Mouse (Mus musculus) forebrain, embryonic 13.5 days (tissue): Measurements from ENCODE around the gene Scube3. TPM values are rescaled to one million over a fixed set of nuclear protein-coding genes. Genes with fewer than 3 reads are reported as not detected.

Experiments used
- ATAC-seq: fragments of 200-750 bp; cut with Nextera tagmentation; 2 replicates; pipeline ENCODE4 v1.8.0; 2017
- H3K27ac ChIP-seq: fragments of 300-500 bp; sonication (generic); 2 replicates; pipeline ENCODE4 v1.5.1; 2015; ENCODE audit warnings: inconsistent platforms, mild to moderate bottlenecking, moderate library complexity
- H3K27me3 ChIP-seq: fragments of 300-500 bp; sonication (generic); 2 replicates; pipeline ENCODE4 v1.6.1; 2015; ENCODE audit warnings: mild to moderate bottlenecking, inconsistent platforms
- H3K36me3 ChIP-seq: fragments of 300-500 bp; sonication (generic); 2 replicates; pipeline ENCODE4 v1.6.1; 2015; ENCODE audit warnings: mild to moderate bottlenecking, inconsistent platforms; ENCODE audit not compliant: poor library complexity, severe bottlenecking
- H3K4me1 ChIP-seq: fragments of 300-500 bp; sonication (generic); 2 replicates; pipeline ENCODE4 v1.6.1; 2015; ENCODE audit warnings: inconsistent platforms
- H3K4me2 ChIP-seq: fragments of 300-500 bp; sonication (generic); 2 replicates; pipeline ENCODE4 v1.6.1; 2015; ENCODE audit warnings: inconsistent platforms, mild to moderate bottlenecking, moderate library complexity
- H3K4me3 ChIP-seq: fragments of 300-500 bp; sonication (generic); 2 replicates; pipeline ENCODE4 v1.5.1; 2015; ENCODE audit warnings: mild to moderate bottlenecking, inconsistent platforms
- H3K9ac ChIP-seq: fragments of 300-500 bp; sonication (generic); 2 replicates; pipeline ENCODE4 v1.6.1; 2015; ENCODE audit warnings: mild to moderate bottlenecking, inconsistent platforms
- H3K9me3 ChIP-seq: fragments of 300-500 bp; sonication (generic); replicated peaks from 2 replicates; pipeline ENCODE4 v1.6.1; 2016; ENCODE audit warnings: inconsistent platforms
- WGBS: fragments of 180-500 bp; shearing (Covaris S2); methylation state at CpG from one replicate; pipeline ENCODE4 v1.1.7; 2015; 5-methylcytosine and 5-hydroxymethylcytosine counted together
- polyA plus RNA-seq: library from polyadenylated mRNA; unstranded; fragments of >200 nt; fragmentation: Nextera tagmentation; extraction: Ambion mirVana; gene quantifications from 2 replicates; pipeline ENCODE4 v1.2.1, GENCODE M21; 2015

Scube3 gene
- polyA plus RNA-seq, 1 experiment from 2014 or later: 2.9 TPM

DNA sequence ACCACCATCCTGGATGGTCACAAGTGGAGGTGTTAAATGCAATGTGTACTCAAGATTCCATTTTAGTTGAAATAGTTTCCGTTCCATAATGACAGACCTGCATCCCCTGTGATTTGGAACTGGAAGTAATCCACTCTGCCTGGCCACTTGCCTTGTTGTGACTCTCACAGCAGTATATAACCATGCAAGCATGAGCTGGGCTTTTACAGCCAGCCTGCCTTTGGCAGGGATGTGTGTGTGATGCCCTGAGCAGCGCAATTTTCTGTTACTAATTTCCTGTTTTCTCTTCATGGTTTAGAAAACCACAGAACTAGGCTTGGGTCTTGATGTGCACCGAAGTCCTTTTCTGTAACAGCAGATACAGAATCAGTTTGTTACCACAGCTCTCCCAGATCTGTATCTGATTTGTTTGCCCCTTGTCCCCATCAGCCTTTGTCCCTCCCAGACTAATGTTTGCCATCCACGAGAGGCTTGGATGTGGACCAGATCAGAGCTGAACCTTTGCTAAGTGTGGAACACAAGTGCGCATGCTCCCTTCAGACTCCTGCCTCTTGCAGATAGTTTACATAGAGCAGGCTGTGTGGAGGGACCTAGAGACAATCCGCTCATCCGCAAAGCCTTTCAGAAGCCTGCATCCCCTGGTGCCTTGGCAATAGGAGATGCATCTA, 43.2 kb downstream of the Scube3 start:
- no peak for ATAC-seq
- no peak overlapping the region for H3K4me2 ChIP-seq
- 93% methylated on average over 7 of the region's 7 CpGs for WGBS
- no peak overlapping the region for H3K4me3 ChIP-seq
- H3K36me3 ChIP-seq: peaks cover 15% of the 10 kb centered on the region
- H3K27ac ChIP-seq: no peak overlapping the region
- peaks cover 10% of the 10 kb centered on the region for H3K4me1 ChIP-seq
- no peak overlapping the region for H3K9ac ChIP-seq
- H3K27me3 ChIP-seq: no peaks in the 10 kb centered on the region
- no peaks in the 10 kb centered on the region for H3K9me3 ChIP-seq

DNA sequence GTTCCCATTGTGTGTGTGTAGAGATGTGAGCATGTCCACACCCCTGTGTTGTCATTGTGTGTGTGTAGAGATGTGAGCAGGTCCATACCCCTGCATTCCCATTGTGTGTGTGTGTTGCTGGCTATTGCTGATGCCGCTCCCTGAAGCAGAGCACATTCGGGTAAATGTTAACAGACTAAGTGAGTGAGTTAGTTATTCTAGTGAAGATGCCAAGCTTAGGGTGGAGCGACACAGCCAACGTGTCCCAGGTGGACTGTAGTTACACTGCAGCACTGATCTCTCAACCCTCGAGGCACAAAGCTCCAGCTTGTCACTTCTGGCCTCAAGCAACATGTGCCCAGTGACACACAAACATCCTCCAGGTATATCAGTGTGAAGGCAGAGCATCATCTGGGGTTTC, 46.4 kb downstream of the Scube3 start:
- Histone ChIP-seq H3K27ac (no peak overlapping the region), H3K9ac (no peak overlapping the region), H3K9me3 (no peaks in the 10 kb centered on the region), H3K4me2 (no peak overlapping the region), H3K4me3 (no peak overlapping the region), H3K27me3 (no peaks in the 10 kb centered on the region), H3K36me3 (peaks cover 42% of the 10 kb centered on the region), H3K4me1 (no peaks in the 10 kb centered on the region)
- no peak for ATAC-seq
- 89% methylated on average over 5 of the region's 5 CpGs for WGBS

DNA sequence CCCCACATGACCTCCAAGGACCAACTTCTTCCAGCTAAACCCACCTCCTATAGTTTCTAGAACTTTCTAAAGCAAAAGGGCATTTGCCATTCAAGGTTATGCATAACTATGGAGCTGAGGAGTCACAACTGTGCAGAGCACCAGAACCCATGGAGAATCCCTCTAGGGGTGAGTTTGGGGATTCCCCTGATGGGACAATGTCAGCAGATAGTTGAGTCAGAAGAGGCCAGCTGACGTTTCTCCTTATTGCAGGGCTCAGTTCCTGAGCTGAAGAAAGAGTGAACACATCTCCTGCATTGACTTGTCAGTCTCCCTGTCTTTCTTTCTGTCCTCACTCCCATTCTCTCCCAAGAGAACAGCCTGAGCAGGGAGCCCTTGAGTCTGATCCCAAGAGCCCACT, 50.8 kb downstream of the Scube3 start:
- no peak for ATAC-seq
- Histone ChIP-seq H3K36me3 (peaks cover 74% of the 10 kb centered on the region), H3K9me3 (no peaks in the 10 kb centered on the region), H3K4me2 (no peak overlapping the region), H3K4me1 (no peaks in the 10 kb centered on the region), H3K27ac (no peak overlapping the region), H3K4me3 (no peak overlapping the region), H3K27me3 (no peaks in the 10 kb centered on the region), H3K9ac (no peak overlapping the region)
- WGBS: 84% methylated on average over 1 of the region's 1 CpGs

DNA sequence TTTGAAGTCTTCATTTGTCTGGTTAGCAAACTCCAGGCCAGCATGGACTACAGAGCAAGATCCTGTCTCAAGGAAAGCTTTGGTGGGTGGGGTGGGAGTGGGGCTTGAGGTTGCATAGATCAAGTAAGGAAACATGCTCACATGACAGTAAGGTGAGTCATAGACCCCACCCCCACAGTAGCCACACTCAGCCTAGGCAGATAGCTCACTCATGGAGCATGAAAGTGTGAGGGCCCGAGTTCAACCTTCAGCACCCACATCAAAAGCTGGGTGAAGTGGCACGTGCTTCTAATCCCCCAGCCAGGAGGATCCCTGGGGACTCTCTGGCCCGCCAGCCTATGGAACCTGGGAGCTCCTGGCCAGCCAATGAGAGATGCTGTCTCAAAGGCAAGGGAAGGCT, 51.6 kb downstream of the Scube3 start:
- no peak overlapping the region for H3K27ac ChIP-seq
- no peaks in the 10 kb centered on the region for H3K27me3 ChIP-seq
- H3K9me3 ChIP-seq: no peaks in the 10 kb centered on the region
- 84% methylated on average over 3 of the region's 3 CpGs for WGBS
- H3K9ac ChIP-seq: no peak overlapping the region
- H3K4me2 ChIP-seq: no peak overlapping the region
- no peak overlapping the region for H3K4me3 ChIP-seq
- H3K36me3 ChIP-seq: peaks cover 82% of the 10 kb centered on the region
- H3K4me1 ChIP-seq: no peaks in the 10 kb centered on the region
- no peak for ATAC-seq

DNA sequence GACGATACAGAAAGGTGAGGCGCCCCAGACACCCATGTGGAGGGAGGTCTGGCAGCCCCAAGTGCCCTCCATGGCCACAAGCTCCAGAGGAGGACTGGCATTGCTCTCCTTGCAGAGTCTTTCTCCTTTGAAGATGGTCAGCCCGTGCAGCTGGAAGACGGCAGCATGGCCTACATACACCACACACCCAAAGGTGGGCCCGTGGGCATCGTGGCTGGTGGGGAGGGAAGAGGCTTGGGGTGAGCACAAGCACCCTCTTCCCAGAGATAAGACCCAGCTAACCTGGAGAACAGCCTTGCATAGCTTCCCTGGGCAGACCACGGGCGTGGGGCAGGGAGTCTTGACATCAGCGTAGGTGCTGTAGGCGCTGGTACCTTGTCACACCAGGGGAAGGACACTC, 53.1 kb downstream of the Scube3 start:
- WGBS: 97% methylated on average over 10 of the region's 10 CpGs
- peaks cover 86% of the 10 kb centered on the region for H3K36me3 ChIP-seq
- no peak for ATAC-seq
- no peak overlapping the region for H3K4me2 ChIP-seq
- no peak overlapping the region for H3K4me3 ChIP-seq
- no peak overlapping the region for H3K27ac ChIP-seq
- H3K27me3 ChIP-seq: no peaks in the 10 kb centered on the region
- no peaks in the 10 kb centered on the region for H3K9me3 ChIP-seq
- H3K9ac ChIP-seq: no peak overlapping the region
- H3K4me1 ChIP-seq: no peaks in the 10 kb centered on the region

DNA sequence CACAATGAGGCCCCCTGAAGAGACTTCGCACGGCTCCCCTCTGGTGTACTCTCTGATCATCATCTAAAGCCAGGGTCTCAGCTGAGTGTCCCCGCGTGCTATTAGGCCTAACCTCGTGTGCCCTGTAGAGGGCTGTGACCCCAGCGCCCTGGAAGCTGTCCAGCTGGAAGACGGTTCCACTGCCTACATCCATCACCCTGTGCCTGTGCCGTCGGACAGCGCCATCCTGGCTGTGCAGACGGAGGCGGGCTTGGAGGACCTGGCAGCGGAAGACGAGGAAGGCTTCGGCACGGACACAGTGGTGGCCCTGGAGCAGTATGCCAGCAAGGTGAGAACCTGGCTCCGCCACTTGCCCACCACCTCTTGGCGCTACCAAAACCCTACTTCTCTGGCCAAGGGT, 55.7 kb downstream of the Scube3 start:
- Histone ChIP-seq H3K9me3 (no peaks in the 10 kb centered on the region), H3K4me2 (no peak overlapping the region), H3K4me1 (no peaks in the 10 kb centered on the region), H3K4me3 (no peak overlapping the region), H3K9ac (no peak overlapping the region), H3K27me3 (no peaks in the 10 kb centered on the region), H3K27ac (no peak overlapping the region), H3K36me3 (peaks cover 87% of the 10 kb centered on the region)
- ATAC-seq: no peak
- 77% methylated on average over 18 of the region's 18 CpGs for WGBS

DNA sequence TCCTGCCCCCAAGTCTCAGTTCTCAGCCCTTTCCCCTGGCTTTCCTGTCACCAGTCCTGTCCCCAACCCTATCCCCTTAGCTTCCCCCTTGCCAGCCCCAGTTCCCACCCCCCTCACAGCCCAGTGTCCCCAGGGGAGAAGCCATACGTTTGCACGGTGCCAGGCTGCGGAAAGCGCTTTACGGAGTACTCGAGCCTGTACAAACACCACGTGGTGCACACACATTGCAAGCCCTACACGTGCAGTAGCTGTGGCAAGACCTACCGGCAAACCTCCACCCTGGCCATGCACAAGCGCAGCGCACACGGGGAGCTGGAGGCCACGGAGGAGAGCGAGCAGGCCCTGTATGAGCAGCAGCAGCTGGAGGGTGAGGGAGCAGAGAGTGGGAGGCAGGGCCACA, 60.0 kb downstream of the Scube3 start:
- Histone ChIP-seq H3K9me3 (no peaks in the 10 kb centered on the region), H3K4me1 (no peaks in the 10 kb centered on the region), H3K4me2 (no peak overlapping the region), H3K4me3 (no peak overlapping the region), H3K9ac (no peak overlapping the region), H3K27ac (no peak overlapping the region), H3K36me3 (peaks cover 66% of the 10 kb centered on the region), H3K27me3 (no peaks in the 10 kb centered on the region)
- 83% methylated on average over 14 of the region's 14 CpGs for WGBS
- no peak for ATAC-seq

DNA sequence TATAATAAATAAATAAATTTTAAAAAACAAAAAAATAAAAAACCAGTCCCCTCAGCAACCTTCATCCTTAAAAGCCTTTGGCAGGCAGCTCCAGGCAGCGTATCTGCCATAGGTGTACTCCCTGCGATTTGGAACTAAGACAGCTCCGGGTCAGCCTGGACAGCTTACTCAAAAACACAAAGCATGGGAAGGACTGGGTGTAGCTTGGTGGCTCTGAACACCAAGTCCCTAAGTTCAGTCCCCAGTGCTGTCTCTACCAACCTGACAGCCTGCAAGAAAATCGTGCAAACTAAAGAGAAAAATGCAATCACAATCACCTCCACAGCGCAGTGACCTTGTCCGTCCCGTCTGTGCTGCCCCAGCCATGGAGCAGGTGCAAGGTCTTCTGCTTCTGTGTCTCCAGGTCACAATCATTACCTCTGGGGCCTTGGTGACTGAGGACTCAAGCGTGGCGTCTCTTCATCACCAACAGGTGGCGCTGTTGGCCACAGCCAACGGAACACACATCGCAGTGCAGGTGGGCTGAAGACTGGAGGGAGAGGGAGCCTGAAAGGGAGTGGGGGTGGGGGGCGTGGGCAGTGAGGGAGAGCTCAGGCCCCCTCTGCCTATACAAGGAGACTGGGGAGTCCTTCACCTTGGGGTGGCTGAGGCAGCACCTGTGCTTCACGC, 62.2 kb downstream of the Scube3 start:
- H3K9ac ChIP-seq: no peak overlapping the region
- no peaks in the 10 kb centered on the region for H3K9me3 ChIP-seq
- H3K27ac ChIP-seq: no peak overlapping the region
- H3K4me3 ChIP-seq: no peak overlapping the region
- WGBS: 36% methylated on average over 14 of the region's 14 CpGs
- peaks cover 49% of the 10 kb centered on the region for H3K36me3 ChIP-seq
- peak; percentile 48; the same call in 1 of the 2 replicates for ATAC-seq
- no peak overlapping the region for H3K4me2 ChIP-seq
- peaks cover 6% of the 10 kb centered on the region; the same call in 1 of the 2 replicates for H3K4me1 ChIP-seq
- no peaks in the 10 kb centered on the region for H3K27me3 ChIP-seq

DNA sequence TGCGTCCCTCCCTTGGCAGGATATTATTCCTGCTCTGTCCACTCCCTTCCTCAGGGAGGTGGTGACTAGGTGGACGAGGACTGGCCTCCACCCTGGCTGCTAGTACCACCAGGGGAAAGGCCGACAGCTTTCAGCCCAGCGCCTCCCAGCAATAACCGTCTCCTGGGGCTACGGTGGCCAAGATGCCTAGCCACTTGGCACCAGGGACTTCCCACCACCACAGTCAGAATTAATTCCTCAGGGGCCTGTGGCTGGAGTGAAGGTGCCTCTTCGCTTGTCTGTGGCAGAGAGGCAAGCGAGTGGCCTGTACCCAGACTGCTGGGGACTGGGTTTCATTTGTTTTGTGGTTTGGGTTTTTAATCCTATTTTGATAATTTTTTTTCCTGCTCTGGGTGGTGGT, 63.5 kb downstream of the Scube3 start:
- peaks cover 39% of the 10 kb centered on the region for H3K36me3 ChIP-seq
- no peaks in the 10 kb centered on the region for H3K27me3 ChIP-seq
- no peak overlapping the region for H3K27ac ChIP-seq
- H3K4me3 ChIP-seq: no peak overlapping the region
- H3K9me3 ChIP-seq: no peaks in the 10 kb centered on the region
- ATAC-seq: no peak
- H3K4me2 ChIP-seq: no peak overlapping the region
- peaks cover 6% of the 10 kb centered on the region; the same call in 1 of the 2 replicates for H3K4me1 ChIP-seq
- 94% methylated on average over 8 of the region's 8 CpGs for WGBS
- H3K9ac ChIP-seq: no peak overlapping the region

DNA sequence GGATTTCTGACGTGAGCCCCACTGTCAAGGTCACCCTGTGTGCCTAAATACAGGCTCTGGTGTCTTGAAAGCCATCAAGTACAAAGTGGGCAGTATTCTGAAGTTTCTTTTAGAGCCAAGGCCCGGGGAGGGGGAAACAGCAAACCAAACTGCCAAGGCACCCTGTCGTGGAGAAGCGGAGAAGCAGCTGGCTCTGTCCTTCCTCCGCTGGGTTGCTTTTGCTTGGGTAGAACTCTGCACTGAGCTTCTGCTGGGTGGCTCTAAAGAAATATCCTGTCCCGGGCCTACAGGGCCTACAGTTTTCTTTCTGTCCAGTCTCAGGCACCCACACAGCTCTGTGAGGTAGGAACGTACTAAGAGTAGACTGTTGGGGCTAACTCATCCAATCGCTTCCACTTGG, 65.2 kb downstream of the Scube3 start:
- H3K27ac ChIP-seq: no peak overlapping the region
- H3K27me3 ChIP-seq: no peaks in the 10 kb centered on the region
- peaks cover 6% of the 10 kb centered on the region; the same call in 1 of the 2 replicates for H3K4me1 ChIP-seq
- no peak overlapping the region for H3K4me2 ChIP-seq
- peak overlapping the region; percentile 43; the same call in 1 of the 2 replicates for H3K9ac ChIP-seq
- peaks cover 22% of the 10 kb centered on the region for H3K36me3 ChIP-seq
- H3K9me3 ChIP-seq: no peaks in the 10 kb centered on the region
- 78% methylated on average over 8 of the region's 8 CpGs for WGBS
- no peak for ATAC-seq
- no peak overlapping the region for H3K4me3 ChIP-seq

DNA sequence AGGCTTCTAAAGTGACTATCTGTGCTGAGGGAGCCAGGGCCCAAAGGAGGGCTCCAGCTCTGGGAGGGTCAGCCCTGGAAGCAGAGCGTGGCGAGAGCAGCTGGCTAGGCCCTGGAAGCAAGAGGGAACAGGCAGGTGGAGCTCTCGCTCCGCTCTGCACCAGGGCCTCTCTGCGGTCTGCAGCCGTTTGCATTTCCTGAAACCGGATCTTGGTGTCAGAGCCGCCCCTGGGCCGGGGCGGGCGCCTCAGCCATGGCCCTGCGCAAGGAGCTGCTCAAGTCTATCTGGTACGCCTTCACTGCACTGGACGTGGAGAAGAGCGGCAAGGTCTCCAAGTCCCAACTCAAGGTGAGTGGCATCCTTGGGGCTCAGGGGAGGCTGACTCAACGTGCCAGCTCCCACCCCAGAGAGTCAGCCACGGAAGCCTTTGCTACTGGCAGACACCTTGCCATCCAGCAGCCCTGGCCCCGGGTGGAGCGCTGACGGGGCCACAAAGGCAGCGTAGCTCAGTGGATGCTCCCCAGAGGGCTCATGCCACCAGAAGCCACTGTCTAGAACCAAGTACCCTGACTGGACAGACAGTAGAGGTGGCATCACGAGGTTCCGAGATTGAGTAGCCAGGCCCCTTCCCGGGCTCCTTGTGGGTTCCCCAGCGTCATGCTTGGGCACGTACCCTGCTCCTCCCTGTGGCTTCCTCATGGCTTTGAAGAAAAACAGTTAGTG, 65.8 kb downstream of the Scube3 start, which contains the start of gene Def6:
TSS of gene Def6 (plus strand) at position 188 of the 723 bp plus-strand sequence.
- no peak for ATAC-seq
- Histone ChIP-seq H3K9me3 (no peaks in the 10 kb centered on the region), H3K27me3 (no peaks in the 10 kb centered on the region), H3K4me3 (no peak within 1 kb of the TSS), H3K36me3 (peaks cover 16% of the 10 kb centered on the region), H3K4me1 (peaks cover 6% of the 10 kb centered on the region; the same call in 1 of the 2 replicates), H3K27ac (no peak within 1 kb of the TSS), H3K4me2 (peak within 1 kb of the TSS; percentile 30), H3K9ac (peak within 1 kb of the TSS; percentile 43; the same call in 1 of the 2 replicates)
- WGBS: 27% methylated on average over 26 of the region's 26 CpGs

DNA sequence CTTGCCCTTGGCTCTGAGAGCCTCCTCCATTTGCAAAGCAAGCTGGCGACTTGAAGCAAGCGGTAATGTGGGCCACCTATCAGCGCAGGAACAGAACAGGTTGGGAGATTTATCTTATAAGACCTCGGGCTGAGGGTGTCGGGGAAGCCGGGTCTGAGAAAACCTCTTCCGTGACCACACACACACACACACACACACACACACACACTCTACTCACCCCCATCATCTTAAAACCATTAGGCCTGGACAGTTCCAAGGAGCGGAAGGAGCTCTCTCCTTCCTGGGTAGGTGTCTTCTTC, 66.3 kb downstream of the Scube3 start:
- Histone ChIP-seq H3K4me3 (no peak overlapping the region), H3K9ac (no peak overlapping the region), H3K4me2 (no peak overlapping the region; the same call in 1 of the 2 replicates), H3K9me3 (no peaks in the 10 kb centered on the region), H3K36me3 (peaks cover 11% of the 10 kb centered on the region), H3K27me3 (no peaks in the 10 kb centered on the region), H3K27ac (no peak overlapping the region), H3K4me1 (peaks cover 6% of the 10 kb centered on the region; the same call in 1 of the 2 replicates)
- WGBS: 84% methylated on average over 8 of the region's 8 CpGs
- no peak for ATAC-seq
